Mouse (Mus musculus): ENCODE measurements around the gene Ptprt. TPM values are rescaled to one million over a fixed set of nuclear protein-coding genes. Genes with fewer than 3 reads are reported as not detected.

The Ptprt gene
- total and polyA plus RNA-seq, 3 experiments: not detected

GRCm38 (mm10) chr2:161704811-161705210 lies 956.1 kb downstream of the Ptprt start:
- Histone ChIP-seq H3K36me3 (ENCODE audit: control insufficient read depth in 1 of 2, insufficient read depth in 2 of 2, low read length in 2 of 2) (no peaks in the 10 kb centered on the region), H3K79me2 (ENCODE audit: control insufficient read depth, insufficient read depth, low read length, poor library complexity) (no peaks in the 10 kb centered on the region), H3K9me3 (replicated peaks; ENCODE audit: insufficient read depth, low read length) (no peaks in the 10 kb centered on the region), H3K4me3 (ENCODE audit: control insufficient read depth in 1 of 2, insufficient read depth in 1 of 2, low read depth in 2 of 2, low read length in 2 of 2) (no peak overlapping the region), H3K4me1 (ENCODE audit: control insufficient read depth in 1 of 2, insufficient read depth in 2 of 2, low read length in 2 of 2) (no peaks in the 10 kb centered on the region), H3K9ac (ENCODE audit: control insufficient read depth, low read depth, low read length, poor library complexity, severe bottlenecking) (no peak overlapping the region), H3K27me3 (ENCODE audit: control insufficient read depth in 1 of 2, insufficient read depth in 2 of 2, low read length in 2 of 2) (no peaks in the 10 kb centered on the region), H3K27ac (ENCODE audit: control insufficient read depth, low read depth, low read length) (no peak overlapping the region)
- no peak for DNase-seq (ENCODE audit: low read depth, low spot score)
- TF ChIP-seq POLR2AphosphoS5 (IDR thresholded peaks at IDR 0.05; ENCODE audit: borderline replicate concordance, low read depth, low read length) (no peak), UBTF (IDR thresholded peaks at IDR 0.05; ENCODE audit: borderline replicate concordance, insufficient read depth, low read depth, low read length) (no peak), HCFC1 (IDR thresholded peaks at IDR 0.05; ENCODE audit: low read depth, low read length) (no peak), RCOR1 (IDR thresholded peaks at IDR 0.05; ENCODE audit: low read depth, low read length) (no peak), EP300 (IDR thresholded peaks at IDR 0.05; ENCODE audit: low read depth in 1 of 2, low read length in 2 of 2) (no peak), MEF2A (IDR thresholded peaks at IDR 0.05; ENCODE audit: extremely low read depth, insufficient replicate concordance, low read depth, low read length, poor library complexity, severe bottlenecking) (no peak), SIN3A (IDR thresholded peaks at IDR 0.05; ENCODE audit: low read length) (no peak), NRF1 (IDR thresholded peaks at IDR 0.05; ENCODE audit: insufficient read depth, low read depth, low read length, poor library complexity, severe bottlenecking) (no peak), NELFE (IDR thresholded peaks at IDR 0.05; ENCODE audit: low read depth, low read length) (no peak), USF1 (IDR thresholded peaks at IDR 0.05; ENCODE audit: low read depth, low read length) (no peak), CTCF (IDR thresholded peaks at IDR 0.05 in 2 of 3, conservative IDR thresholded peaks at IDR 0.05 in 1 of 3; ENCODE audit: control insufficient read depth in 1 of 3, insufficient read depth in 1 of 3, low read depth in 2 of 3, low read length in 3 of 3, poor library complexity in 1 of 3, severe bottlenecking in 1 of 3) (no peak), MAX (IDR thresholded peaks at IDR 0.05; ENCODE audit: low read length) (no peak), ZC3H11A (IDR thresholded peaks at IDR 0.05; ENCODE audit: low read depth, low read length) (no peak)

- Histone ChIP-seq H3K79me2 (ENCODE audit: control insufficient read depth, insufficient read depth, low read length, poor library complexity) (no peaks in the 10 kb centered on the region), H3K4me1 (ENCODE audit: control insufficient read depth in 1 of 2, insufficient read depth in 2 of 2, low read length in 2 of 2) (no peaks in the 10 kb centered on the region), H3K36me3 (ENCODE audit: control insufficient read depth in 1 of 2, insufficient read depth in 2 of 2, low read length in 2 of 2) (no peaks in the 10 kb centered on the region), H3K4me3 (ENCODE audit: control insufficient read depth in 1 of 2, insufficient read depth in 1 of 2, low read depth in 2 of 2, low read length in 2 of 2) (no peak overlapping the region), H3K27me3 (ENCODE audit: control insufficient read depth in 1 of 2, insufficient read depth in 2 of 2, low read length in 2 of 2) (no peaks in the 10 kb centered on the region), H3K27ac (ENCODE audit: control insufficient read depth, low read depth, low read length) (no peak overlapping the region), H3K9ac (ENCODE audit: control insufficient read depth, low read depth, low read length, poor library complexity, severe bottlenecking) (no peak overlapping the region), H3K9me3 (replicated peaks; ENCODE audit: insufficient read depth, low read length) (no peaks in the 10 kb centered on the region)
- TF ChIP-seq RAD21 (IDR thresholded peaks at IDR 0.05; ENCODE audit: low read depth, low read length) (no peak), ETS1 (IDR thresholded peaks at IDR 0.05; ENCODE audit: low read depth, low read length) (no peak), GABPA (IDR thresholded peaks at IDR 0.05; ENCODE audit: low read depth, low read length) (no peak), MAX (IDR thresholded peaks at IDR 0.05; ENCODE audit: low read length) (no peak), ZC3H11A (IDR thresholded peaks at IDR 0.05; ENCODE audit: low read depth, low read length) (no peak)
- no peak for DNase-seq (ENCODE audit: low read depth, low spot score)
These were observed 956.5 kb downstream of the Ptprt start for GRCm38 (mm10) chr2:161704410-161704809.
